Mouse (Mus musculus) hindbrain, embryonic 14.5 days (tissue): Measurements from ENCODE around the gene Cbx7. TPM values are rescaled to one million over a fixed set of nuclear protein-coding genes. Genes with fewer than 3 reads are reported as not detected.

Experiments
- ATAC-seq: fragments of 200-750 bp; cut with Nextera tagmentation; 2 replicates; pipeline ENCODE4 v1.8.0; 2017; ENCODE audit warnings: moderate number of reproducible peaks, mild to moderate bottlenecking, moderate TSS enrichment, moderate library complexity; ENCODE audit not compliant: low FRiP score
- DNase-seq: peaks from one replicate; pipeline ENCODE4 v3.0.0-alpha.2; 2015; ENCODE audit warnings: low spot score
- H3K27ac ChIP-seq: fragments of 300-500 bp; sonication (generic); 2 replicates; pipeline ENCODE4 v1.5.1; 2014; ENCODE audit warnings: mild to moderate bottlenecking, moderate library complexity
- H3K27me3 ChIP-seq: fragments of 300-500 bp; sonication (generic); 2 replicates; pipeline ENCODE4 v1.6.1; 2014; ENCODE audit warnings: mild to moderate bottlenecking, low read length, mixed read lengths; ENCODE audit not compliant: control insufficient read depth, insufficient read depth
- H3K36me3 ChIP-seq: fragments of 300-500 bp; sonication (generic); replicated peaks from 2 replicates; pipeline ENCODE4 v1.6.1; 2014; ENCODE audit not compliant: control insufficient read depth, insufficient read depth
- H3K4me1 ChIP-seq: fragments of 300-500 bp; sonication (generic); replicated peaks from 2 replicates; pipeline ENCODE4 v1.6.1; 2014; ENCODE audit warnings: antibody characterized with exemption, low read length, mixed read lengths; ENCODE audit not compliant: control insufficient read depth, insufficient read depth
- H3K4me2 ChIP-seq: fragments of 300-500 bp; sonication (generic); replicated peaks from 2 replicates; pipeline ENCODE4 v1.6.1; 2014; ENCODE audit warnings: mild to moderate bottlenecking, moderate library complexity
- H3K4me3 ChIP-seq: fragments of 300-500 bp; sonication (generic); replicated peaks from 2 replicates; pipeline ENCODE4 v1.5.1; 2014; ENCODE audit warnings: mild to moderate bottlenecking, low read length
- H3K9ac ChIP-seq: fragments of 300-500 bp; sonication (generic); 2 replicates; pipeline ENCODE4 v1.6.1; 2014
- H3K9me3 ChIP-seq: fragments of 300-500 bp; sonication (generic); 2 replicates; pipeline ENCODE4 v1.6.1; 2016; ENCODE audit warnings: low read length; ENCODE audit not compliant: control insufficient read depth
- WGBS: fragments of 180-500 bp; shearing (Covaris S2); extraction: QIAGEN DNeasy Blood & Tissue Kit; methylation state at CpG from one replicate; pipeline ENCODE4 v1.1.7; 2014; 5-methylcytosine and 5-hydroxymethylcytosine counted together
- polyA plus RNA-seq: library from polyadenylated mRNA; unstranded; fragments of >200 nt; fragmentation: Nextera tagmentation; extraction: Ambion mirVana; gene quantifications from 2 replicates; pipeline ENCODE4 v1.2.1, GENCODE M21; 2014

The Cbx7 gene
- 3.2 and 4.0 TPM in 2 replicates for polyA plus RNA-seq

- H3K4me1 ChIP-seq = no peaks in the 10 kb centered on the region
- no peak within 1 kb of the TSS for H3K27ac ChIP-seq
- peaks cover 3% of the 10 kb centered on the region; the same call in 1 of the 2 replicates for H3K9me3 ChIP-seq
- no peak within 1 kb of the TSS for H3K4me3 ChIP-seq
- no peak within 1 kb of the TSS for H3K4me2 ChIP-seq
- WGBS = 93% methylated on average over 11 of the region's 11 CpGs
- H3K9ac ChIP-seq = no peak within 1 kb of the TSS
- H3K27me3 ChIP-seq = no peaks in the 10 kb centered on the region
- ATAC-seq = no peak
- no peak for DNase-seq
- no peaks in the 10 kb centered on the region for H3K36me3 ChIP-seq
These were observed at the start of gene Cbx7 for GRCm38 (mm10) chr15:79970940-79971339. Gene Cbx7 (minus strand): TSS chr15:79971119.

- WGBS = 71% methylated on average over 4 of the region's 4 CpGs
- H3K4me2 ChIP-seq = no peak overlapping the region
- H3K4me3 ChIP-seq = no peak overlapping the region
- peaks cover 8% of the 10 kb centered on the region; the same call in 1 of the 2 replicates for H3K4me1 ChIP-seq
- ATAC-seq (no peak), DNase-seq (no peak)
- H3K27ac ChIP-seq = no peak overlapping the region
- no peaks in the 10 kb centered on the region for H3K36me3 ChIP-seq
- peaks cover 16% of the 10 kb centered on the region for H3K27me3 ChIP-seq
- no peak overlapping the region for H3K9ac ChIP-seq
- no peaks in the 10 kb centered on the region for H3K9me3 ChIP-seq
These were observed 49.6 kb upstream of the Cbx7 start for GRCm38 (mm10) chr15:80020516-80020915.

- peaks cover 10% of the 10 kb centered on the region for H3K4me1 ChIP-seq
- ATAC-seq = no peak
- H3K9ac ChIP-seq = no peak overlapping the region
- H3K27ac ChIP-seq = no peak overlapping the region
- no peak for DNase-seq
- 72% methylated on average over 4 of the region's 4 CpGs for WGBS
- H3K9me3 ChIP-seq = no peaks in the 10 kb centered on the region
- peaks cover 25% of the 10 kb centered on the region for H3K27me3 ChIP-seq
- H3K36me3 ChIP-seq = no peaks in the 10 kb centered on the region
- H3K4me2 ChIP-seq = no peak overlapping the region
- no peak overlapping the region for H3K4me3 ChIP-seq
These were observed 48.7 kb upstream of the Cbx7 start for GRCm38 (mm10) chr15:80019625-80020024.

- DNase-seq (no peak), ATAC-seq (no peak)
- 81% methylated on average over 7 of the region's 7 CpGs for WGBS
- Histone ChIP-seq H3K9ac (no peak overlapping the region), H3K4me1 (peaks cover 10% of the 10 kb centered on the region), H3K9me3 (no peaks in the 10 kb centered on the region), H3K27me3 (peaks cover 29% of the 10 kb centered on the region), H3K36me3 (no peaks in the 10 kb centered on the region), H3K27ac (no peak overlapping the region), H3K4me2 (no peak overlapping the region), H3K4me3 (no peak overlapping the region)
These were observed 48.3 kb upstream of the Cbx7 start for GRCm38 (mm10) chr15:80019220-80019619.

- no peaks in the 10 kb centered on the region for H3K9me3 ChIP-seq
- 88% methylated on average over 9 of the region's 9 CpGs for WGBS
- no peak overlapping the region for H3K9ac ChIP-seq
- H3K4me2 ChIP-seq = no peak overlapping the region
- no peak overlapping the region for H3K27ac ChIP-seq
- H3K27me3 ChIP-seq = peaks cover 42% of the 10 kb centered on the region
- ATAC-seq = no peak
- peaks cover 21% of the 10 kb centered on the region for H3K4me1 ChIP-seq
- H3K4me3 ChIP-seq = no peak overlapping the region
- DNase-seq = no peak
- H3K36me3 ChIP-seq = no peaks in the 10 kb centered on the region
These were observed 45.8 kb upstream of the Cbx7 start for GRCm38 (mm10) chr15:80016563-80017301.

GRCm38 (mm10) chr15:80015211-80015952, 44.5 kb upstream of the Cbx7 start:
- H3K4me2 ChIP-seq = peak overlapping the region; percentile 95
- no peak overlapping the region for H3K27ac ChIP-seq
- no peak for DNase-seq
- peak overlapping the region; percentile 81 for H3K4me3 ChIP-seq
- no peak for ATAC-seq
- H3K36me3 ChIP-seq = no peaks in the 10 kb centered on the region
- 59% methylated on average over 7 of the region's 7 CpGs for WGBS
- peak overlapping the region; percentile 87; the same call in 1 of the 2 replicates for H3K9ac ChIP-seq
- peaks cover 21% of the 10 kb centered on the region for H3K4me1 ChIP-seq
- H3K9me3 ChIP-seq = no peaks in the 10 kb centered on the region
- peaks cover 53% of the 10 kb centered on the region for H3K27me3 ChIP-seq

- Histone ChIP-seq H3K4me1 (peaks cover 21% of the 10 kb centered on the region), H3K27me3 (peaks cover 53% of the 10 kb centered on the region), H3K27ac (peak within 1 kb of the TSS; percentile 64), H3K4me3 (peak within 1 kb of the TSS; percentile 81), H3K9me3 (no peaks in the 10 kb centered on the region), H3K9ac (peak within 1 kb of the TSS; percentile 87), H3K36me3 (no peaks in the 10 kb centered on the region), H3K4me2 (peak within 1 kb of the TSS; percentile 95)
- ATAC-seq (no peak), DNase-seq (no peak)
- WGBS = under 1% methylated on average over 59 of the region's 60 CpGs
These were observed 43.6 kb upstream of the Cbx7 start, which contains the start of gene Pdgfb for GRCm38 (mm10) chr15:80014321-80015210. Gene Pdgfb (minus strand): TSS chr15:80014977.

- peaks cover 21% of the 10 kb centered on the region for H3K4me1 ChIP-seq
- under 1% methylated on average over 34 of the region's 37 CpGs for WGBS
These were observed 43.1 kb upstream of the Cbx7 start for GRCm38 (mm10) chr15:80014031-80014320.

More at GRCm38 (mm10) chr15:80014031-80014320, 43.1 kb upstream of the Cbx7 start:
- Histone ChIP-seq H3K27me3 (peaks cover 53% of the 10 kb centered on the region), H3K4me3 (peak overlapping the region; percentile 81), H3K4me2 (peak overlapping the region; percentile 95), H3K27ac (peak overlapping the region; percentile 64), H3K36me3 (no peaks in the 10 kb centered on the region), H3K9me3 (no peaks in the 10 kb centered on the region), H3K9ac (peak overlapping the region; percentile 87)
- DNase-seq (no peak), ATAC-seq (no peak)
